Mouse (Mus musculus): ENCODE measurements around the gene Rftn1.

Rftn1 gene

GRCm38 (mm10) chr17:50092848-50093247, 97.6 kb downstream of the Rftn1 start:
- DNase-seq (ENCODE audit: low spot score) = no peak

- no peak for DNase-seq (ENCODE audit: low spot score)
Observed at GRCm38 (mm10) chr17:50091829-50092228, 98.6 kb downstream of the Rftn1 start.

- no peak for DNase-seq (ENCODE audit: low spot score)
Observed at GRCm38 (mm10) chr17:50089725-50090124, 100.7 kb downstream of the Rftn1 start.

DNA sequence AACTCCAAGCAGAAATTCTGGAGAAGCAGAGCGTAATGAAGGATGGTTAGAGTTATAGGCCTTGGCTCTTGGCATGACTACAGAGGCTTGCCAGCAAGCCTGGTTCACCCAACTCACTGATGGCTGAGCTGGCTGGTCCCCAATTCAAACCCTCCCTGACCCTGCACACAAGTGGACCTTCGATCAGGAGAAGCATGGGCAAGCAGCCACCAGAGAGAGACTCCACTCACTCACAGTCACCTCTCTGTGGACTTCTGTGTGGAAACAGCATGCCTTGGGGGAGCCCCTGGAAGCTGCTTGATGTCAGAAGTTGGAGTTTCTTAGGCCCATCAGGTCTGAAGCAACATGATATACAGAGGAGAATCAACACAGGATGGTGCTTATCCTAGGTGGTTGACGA, 102.4 kb downstream of the Rftn1 start:
- no peak for DNase-seq (ENCODE audit: low spot score)

GRCm38 (mm10) chr17:50086887-50087286, 103.6 kb downstream of the Rftn1 start:
- DNase-seq (ENCODE audit: low spot score) = no peak

DNA sequence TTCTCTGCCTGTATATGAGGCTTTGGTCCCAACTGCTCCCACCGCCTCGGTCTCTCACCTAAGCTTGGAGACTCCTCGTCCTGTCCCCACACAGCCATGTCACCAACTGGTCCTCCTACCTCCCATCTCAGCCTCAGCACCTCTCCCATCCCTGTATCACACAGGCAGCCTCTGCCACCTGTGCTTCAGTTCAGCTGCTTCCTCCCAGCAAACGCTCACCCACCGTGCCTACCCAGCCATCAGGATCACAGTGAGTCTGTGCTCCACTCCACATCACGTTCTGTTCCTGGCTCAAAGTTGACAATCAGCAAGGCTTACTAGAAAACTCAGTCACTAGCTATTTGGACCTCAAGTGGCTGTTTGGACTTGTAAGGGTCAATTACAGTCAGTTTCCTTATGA, 105.8 kb downstream of the Rftn1 start:
- DNase-seq (ENCODE audit: low spot score) = no peak

DNA sequence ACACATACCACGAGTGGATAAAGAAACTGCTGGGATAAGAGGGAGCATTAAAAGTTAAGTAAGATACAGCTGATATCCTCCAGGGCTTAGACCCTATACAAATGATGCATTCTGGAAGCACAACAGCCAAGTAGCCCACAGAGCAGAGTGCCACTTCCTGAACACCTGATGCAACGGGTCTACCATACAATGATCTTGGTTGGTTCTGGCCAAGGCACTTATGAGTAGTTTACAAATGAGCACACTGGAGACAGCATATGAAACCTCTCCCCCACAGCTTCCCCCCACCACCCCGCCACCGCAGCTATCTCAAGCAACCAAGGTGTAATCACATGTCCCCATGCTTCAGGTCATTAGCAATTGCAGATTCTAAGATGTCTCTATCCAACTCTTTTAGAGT, 106.5 kb downstream of the Rftn1 start:
- no peak for DNase-seq (ENCODE audit: low spot score)

DNA sequence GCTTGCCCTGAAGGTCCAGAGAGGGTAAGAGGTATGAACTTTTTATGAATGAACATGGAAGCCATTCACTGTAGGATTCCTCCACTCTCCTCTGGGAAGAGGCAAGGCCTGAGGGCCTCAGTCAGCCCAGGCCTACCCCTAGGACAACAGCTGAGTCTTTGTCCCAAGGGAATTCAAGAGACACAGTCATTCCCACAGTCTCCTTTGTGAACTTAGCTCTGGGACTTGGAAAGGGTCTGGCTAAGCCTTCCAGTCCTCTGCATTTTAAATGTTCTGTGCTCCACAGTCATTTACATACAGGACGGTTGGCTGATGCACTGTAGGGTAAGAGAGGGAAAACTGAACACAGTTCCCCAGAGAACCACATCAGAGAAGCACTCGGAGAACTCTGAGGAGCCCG, 107.5 kb downstream of the Rftn1 start:
- no peak for DNase-seq (ENCODE audit: low spot score)

GRCm38 (mm10) chr17:50081647-50082046, 108.8 kb downstream of the Rftn1 start:
- no peak for DNase-seq (ENCODE audit: low spot score)

- no peak for DNase-seq (ENCODE audit: low spot score)
Observed at GRCm38 (mm10) chr17:50080991-50081390, 109.5 kb downstream of the Rftn1 start.

GRCm38 (mm10) chr17:50078749-50079148, 111.7 kb downstream of the Rftn1 start:
- DNase-seq (ENCODE audit: low spot score) = no peak

GRCm38 (mm10) chr17:50072982-50073965, 117.2 kb downstream of the Rftn1 start:
- no peak for DNase-seq (ENCODE audit: low spot score)

GRCm38 (mm10) chr17:50071602-50071988, 118.9 kb downstream of the Rftn1 start:
- no peak for DNase-seq (ENCODE audit: low spot score)

DNA sequence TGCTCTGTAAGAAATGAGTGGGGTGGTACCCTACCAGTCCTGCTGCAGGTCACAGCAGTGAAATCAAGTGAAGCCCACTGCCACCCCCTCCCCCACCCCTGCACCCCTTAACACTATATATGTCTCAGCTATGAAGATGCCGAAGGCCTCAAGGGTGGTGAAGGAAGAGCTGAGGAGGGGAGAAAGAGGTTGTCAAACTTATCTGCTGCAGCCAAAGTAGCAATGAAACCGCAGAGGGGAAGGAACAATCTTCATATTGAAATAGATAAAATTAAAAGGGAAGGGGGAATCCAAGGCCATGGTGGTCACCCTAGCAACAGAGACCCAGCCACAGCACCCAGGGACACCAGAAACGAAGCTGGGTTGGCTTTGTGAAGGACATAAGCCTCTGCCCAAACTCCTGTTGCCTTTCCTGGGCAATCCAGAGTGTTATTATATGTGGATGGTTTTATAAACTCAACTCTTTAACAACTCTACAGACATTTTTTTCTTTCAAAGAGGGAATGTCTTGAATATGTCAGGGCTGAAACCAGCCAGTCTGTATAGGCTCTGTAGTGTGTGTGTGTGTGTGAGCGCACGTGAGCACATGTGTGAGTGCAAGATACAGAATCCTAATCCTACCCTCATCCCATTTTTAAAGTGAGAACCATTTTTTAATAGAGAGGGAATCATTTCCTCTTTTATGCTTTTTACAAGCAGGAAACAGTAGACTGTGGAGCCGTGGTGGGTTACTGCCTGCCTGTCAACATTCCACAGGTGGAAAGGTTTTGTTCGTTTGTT, 119.5 kb downstream of the Rftn1 start:
- DNase-seq (ENCODE audit: low spot score) = no peak

GRCm38 (mm10) chr17:50069897-50070636, 120.4 kb downstream of the Rftn1 start:
- peak; percentile 63 for DNase-seq (ENCODE audit: low spot score)

- DNase-seq (ENCODE audit: low spot score) = no peak
Observed at GRCm38 (mm10) chr17:50069205-50069604, 121.3 kb downstream of the Rftn1 start.

- DNase-seq (ENCODE audit: low spot score) = no peak
Observed at GRCm38 (mm10) chr17:50068681-50069138, 121.8 kb downstream of the Rftn1 start.

DNA sequence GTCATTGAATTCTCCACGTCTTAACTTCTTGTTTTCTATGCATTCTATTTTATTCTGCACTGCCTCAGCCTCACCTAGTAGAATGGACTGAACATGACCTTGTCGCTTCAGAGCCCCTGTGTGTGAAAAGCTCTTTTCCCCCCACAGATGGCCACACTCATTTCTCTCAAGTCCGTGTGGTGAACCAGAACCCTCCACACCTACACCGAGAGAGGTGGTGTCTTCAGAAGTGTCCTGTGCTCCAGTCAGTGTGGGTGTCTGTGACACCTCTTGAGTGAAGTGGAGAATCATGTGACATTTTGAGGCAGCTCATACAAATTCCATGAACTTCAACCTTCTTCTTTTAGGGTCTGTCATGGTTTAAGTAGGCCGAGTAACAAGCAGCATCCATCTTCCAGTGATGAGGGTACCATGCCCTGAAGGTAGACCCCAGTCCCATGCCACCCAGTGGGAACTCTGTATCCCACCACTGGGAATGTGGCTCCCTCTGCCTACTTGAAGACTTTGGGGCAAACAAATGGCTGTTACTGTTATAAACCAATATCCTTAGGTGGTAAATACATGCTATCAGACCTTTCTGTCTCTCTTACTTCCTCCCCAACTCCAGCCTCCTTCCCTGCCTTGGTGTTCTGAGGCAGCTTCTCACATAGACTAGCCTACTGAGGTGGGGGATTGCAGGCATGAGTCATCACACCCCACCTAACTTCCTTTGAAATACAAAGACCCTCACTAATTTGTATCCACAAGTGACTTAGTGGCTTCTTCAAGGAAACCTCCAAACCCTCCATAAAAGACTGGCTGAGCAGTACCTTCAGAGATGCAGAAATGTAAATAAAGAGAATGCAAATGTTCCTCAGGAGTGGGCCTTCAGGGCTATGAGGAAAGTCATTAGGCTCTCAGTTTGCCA, 122.4 kb downstream of the Rftn1 start:
- DNase-seq (ENCODE audit: low spot score) = no peak

- DNase-seq (ENCODE audit: low spot score) = no peak
Observed at GRCm38 (mm10) chr17:50066822-50067713, 123.4 kb downstream of the Rftn1 start.

Data from layer of hippocampus, adult 11-12 months (tissue).